Mouse (Mus musculus) embryo, embryonic 11 days (tissue): ENCODE measurements at regions not wholly inside any gene's neighbourhood (a gene's known extent, or its start where the extent isn't known, plus 50 kb on each side); places are given as distances from the start of the nearest gene placed in this dataset.
A peak's percentile ranks its signal among the peaks of the same experiment; 100 is the strongest.
"Not testable (repeated sequence)": the region's sequence is repeated elsewhere in the genome, so short reads cannot be mapped to it uniquely, and the experiment has no call there.

Experiments used
- DNase-seq: peaks from one replicate; pipeline ENCODE4 v3.0.0-alpha.2; 2015

- peak; percentile 41 for DNase-seq
These were observed 58.5 kb upstream of the Fbxl7 start for GRCm38 (mm10) chr15:26953818-26954385.

DNA sequence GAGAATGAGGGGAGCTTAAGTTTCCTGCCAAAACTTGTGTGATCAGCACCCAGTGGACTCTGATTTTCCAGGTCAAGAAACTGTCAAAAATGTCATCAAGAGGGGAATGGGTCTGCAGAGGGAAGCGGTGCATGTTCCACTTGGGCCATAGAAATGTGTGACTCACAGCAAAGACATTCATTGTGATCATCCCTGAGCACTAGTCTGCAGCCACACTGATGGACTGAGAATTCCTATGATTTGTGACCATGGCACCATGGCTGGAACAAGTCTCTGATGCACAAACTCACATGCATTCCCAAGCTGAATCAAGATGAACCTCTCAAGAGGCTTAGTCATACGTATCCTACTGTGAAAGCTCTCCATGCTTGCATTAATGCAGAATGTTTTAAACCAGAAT, 63.6 kb upstream of the Fbxl7 start:
- no peak for DNase-seq

GRCm38 (mm10) chr15:26968392-26969025, 73.1 kb upstream of the Fbxl7 start:
- DNase-seq, result peak; percentile 19

DNA sequence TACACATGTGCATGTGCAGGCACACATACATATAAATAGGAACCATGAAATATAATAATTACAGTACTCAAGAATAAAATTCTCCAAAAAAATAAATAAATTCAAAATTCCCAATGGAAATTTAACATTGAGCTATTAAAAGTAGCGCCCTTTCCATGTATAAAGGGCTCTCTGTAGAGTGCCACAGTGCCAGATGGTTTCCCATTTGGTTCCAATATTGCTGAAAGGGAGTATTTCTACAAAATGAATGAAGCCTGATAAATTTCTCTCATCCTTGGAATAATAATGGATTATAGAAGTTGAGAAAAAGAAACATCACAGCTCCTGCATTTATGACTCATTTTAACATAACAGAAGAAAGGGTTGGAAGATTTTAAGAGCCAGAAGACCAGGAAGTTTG, 75.4 kb upstream of the Fbxl7 start:
- no peak for DNase-seq

DNA sequence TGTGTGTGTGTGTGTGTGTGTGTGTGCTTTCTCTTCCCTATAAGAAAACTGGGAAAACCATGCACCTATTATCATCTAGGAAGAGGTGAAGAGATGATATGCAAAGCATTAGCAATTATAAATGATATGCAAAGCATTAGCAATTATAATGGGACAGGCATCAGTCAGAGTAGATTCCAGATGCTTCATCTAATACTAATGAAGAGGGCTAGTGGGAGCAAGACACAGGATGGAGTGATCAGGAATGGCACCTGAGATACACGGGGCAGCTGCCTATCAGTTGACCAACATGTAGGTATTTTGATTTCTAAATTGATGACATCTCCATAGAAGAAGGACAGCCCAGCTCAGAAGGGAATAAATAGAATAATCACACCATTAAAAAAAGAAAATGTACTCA, 97.7 kb upstream of the Fbxl7 start:
- DNase-seq, result no peak

DNA sequence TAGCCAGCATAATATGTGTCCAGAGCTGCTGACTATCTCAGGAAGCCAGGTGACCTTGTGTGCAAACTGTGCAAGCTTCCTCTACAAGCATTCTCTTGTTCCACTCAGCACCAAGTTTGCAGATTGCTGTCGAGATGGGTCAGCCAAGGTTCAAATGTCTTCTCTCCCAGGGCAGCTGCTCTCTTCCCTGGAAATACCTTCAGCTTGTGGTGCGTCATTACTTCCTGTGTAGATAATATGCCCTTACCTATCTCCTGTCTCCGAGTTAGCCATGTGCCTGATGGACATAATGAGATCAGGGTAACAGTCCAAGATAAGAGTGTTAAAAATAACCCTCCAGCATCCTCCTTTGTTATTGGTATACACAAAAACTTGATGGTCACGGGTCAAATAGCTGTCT, 113.7 kb upstream of the Fbxl7 start:
- DNase-seq, result no peak

DNA sequence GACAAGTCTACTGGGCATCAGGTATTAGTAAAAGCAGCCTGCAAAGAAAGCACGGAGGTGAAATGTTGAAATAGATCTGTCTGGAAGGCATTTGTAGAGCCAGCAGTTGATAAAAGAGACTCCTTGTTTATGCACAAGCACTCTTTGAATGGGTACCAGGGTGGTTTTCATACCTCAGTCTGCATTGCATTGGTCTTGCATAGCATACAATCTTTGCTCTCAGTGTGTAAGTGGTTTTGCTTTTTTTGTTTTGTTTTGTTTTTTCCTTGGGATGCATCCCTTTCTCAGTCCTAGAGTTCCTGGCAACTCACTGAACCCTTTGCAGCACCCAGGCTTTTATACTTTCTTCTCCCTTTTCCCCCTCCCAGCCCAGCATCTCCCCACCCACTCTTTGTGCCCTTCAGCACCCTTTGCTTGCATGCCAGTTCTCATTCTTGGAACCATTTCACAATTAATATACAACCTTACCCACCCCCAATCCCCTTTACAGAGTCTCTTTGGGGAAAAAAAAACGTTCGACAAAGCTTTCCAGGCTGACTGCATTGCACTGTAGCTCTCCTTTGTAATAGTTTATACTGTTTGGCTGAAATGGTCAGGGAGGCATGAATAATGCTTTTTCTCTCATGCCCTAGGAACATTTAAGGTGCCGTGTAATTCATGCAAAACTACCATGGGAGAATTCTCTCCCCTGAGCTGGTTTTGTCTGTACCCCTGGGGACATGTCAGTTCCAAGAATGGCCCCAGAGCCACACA, 118.7 kb upstream of the Fbxl7 start:
- peak; percentile 34 for DNase-seq

- DNase-seq, result no peak
These were observed 119.2 kb upstream of the Fbxl7 start for GRCm38 (mm10) chr15:27014659-27014974.

- DNase-seq, result no peak
These were observed 125.1 kb upstream of the Fbxl7 start for GRCm38 (mm10) chr15:27020471-27020870.

DNA sequence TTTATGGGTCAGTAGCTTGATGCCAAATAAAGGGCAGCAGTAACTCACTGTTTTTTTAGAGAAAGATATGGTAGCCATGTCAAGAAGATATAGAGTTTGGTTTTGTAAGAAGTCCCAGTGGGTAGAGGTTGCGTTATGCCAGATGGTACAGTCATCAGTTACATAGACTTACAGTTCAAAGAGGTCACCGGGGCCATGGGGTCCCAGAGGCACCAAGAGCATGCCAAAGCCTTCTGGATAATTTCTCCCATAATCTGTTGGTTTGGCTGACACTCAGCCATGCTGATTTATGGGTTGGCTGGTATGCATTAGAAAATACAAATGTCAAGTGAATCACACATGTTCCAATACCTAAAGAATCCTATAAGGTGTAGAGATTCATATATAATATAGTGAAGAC, 137.9 kb upstream of the Fbxl7 start:
- DNase-seq, result peak; percentile 62

DNA sequence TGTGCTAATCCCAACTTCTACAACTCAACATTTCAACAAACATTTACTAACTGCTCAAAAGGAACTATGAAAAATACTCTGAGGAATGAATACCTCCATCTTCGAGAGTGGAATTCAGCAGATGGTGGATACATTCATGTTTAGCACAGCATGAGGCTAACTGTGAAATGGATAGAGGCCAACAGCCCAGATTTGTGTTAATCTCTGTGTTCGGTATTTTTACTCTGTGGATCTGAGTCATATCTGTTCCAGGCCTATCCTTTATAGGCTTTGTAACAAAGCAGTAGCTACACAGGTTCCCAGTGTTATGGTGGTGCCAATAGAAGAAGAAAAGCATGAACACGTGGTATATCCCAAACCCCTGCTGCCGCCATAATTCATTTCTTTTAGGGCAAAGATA, 148.4 kb upstream of the Fbxl7 start:
- no peak for DNase-seq

DNA sequence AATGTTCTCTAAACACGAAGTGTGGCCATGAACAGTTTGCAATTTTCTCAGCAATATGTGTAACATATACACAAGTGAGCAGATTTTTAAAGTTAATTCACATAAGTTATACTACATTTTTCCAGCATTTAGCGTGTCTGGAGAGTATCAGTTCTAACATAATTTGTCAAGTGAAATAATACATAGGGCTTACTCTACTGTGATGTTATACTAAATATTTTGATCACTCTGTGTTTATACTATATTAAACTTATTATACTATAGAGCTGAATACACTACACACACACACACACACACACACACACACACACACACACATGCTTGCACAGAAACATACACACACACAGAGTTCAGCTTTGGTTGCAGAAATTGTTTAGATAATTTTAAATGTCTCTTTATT, 155.3 kb upstream of the Fbxl7 start:
- no peak for DNase-seq

GRCm38 (mm10) chr15:27063456-27063855, 168.1 kb upstream of the Fbxl7 start:
- DNase-seq, result no peak

GRCm38 (mm10) chr15:27063971-27064370, 168.6 kb upstream of the Fbxl7 start:
- no peak for DNase-seq

DNA sequence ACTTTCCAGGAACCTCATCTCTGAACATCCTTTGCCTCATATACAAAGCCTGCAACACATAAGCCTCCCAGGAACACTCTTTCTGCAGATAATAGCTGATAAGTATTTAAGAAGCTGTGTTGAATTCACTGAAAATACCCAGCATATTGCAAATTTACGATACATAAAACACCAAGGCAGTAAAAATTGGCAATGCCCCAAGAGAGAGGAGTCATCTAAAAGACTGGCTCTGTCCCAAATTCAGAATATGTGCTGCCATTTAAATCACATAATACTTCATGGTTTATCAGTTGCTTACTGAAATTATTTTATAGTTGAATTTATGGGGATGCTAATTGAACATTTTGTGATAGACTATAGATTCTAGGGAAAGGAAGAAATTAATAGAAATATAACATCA, 172.3 kb upstream of the Fbxl7 start:
- no peak for DNase-seq

DNA sequence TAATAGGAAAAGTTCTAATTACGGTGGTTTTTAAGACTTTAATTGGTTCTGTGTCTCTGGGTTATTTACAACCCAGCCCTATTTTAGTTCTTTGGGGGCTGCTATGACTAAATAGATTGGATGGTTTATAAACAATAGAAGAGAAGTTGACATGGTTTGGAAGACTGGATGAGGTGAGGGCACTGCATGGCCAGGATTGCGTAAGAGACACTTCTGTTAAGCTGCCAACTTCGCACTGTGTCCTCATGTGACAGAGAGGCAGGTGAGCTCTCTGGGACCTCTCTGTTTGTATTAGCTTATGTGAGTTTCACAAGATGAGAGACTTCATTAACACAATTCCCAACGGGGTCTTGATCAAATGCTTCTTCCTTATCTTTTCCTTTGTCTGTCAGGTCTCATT, 182.5 kb upstream of the Fbxl7 start:
- DNase-seq, result no peak

DNA sequence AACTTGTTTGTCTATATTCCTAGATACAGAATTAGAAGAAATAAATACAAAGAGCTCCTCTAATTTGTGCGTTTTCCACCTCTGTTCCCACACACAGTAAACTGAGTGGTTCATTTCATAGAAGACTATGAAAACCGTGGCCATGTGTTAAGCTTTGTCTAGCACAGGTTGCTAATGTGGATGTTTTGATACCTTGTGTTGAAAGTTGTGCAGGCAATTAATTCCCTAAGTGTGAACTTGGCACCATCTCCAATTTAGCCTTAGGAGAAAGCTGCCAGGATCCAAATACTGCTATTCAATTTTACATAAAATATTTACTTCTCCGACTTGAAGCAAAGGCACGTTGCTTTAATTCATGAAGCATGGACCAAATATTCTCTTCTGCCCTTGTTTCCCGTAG, 187.4 kb upstream of the Fbxl7 start:
- DNase-seq, result no peak

- no peak for DNase-seq
These were observed 188.2 kb upstream of the Fbxl7 start for GRCm38 (mm10) chr15:27083596-27083995.

DNA sequence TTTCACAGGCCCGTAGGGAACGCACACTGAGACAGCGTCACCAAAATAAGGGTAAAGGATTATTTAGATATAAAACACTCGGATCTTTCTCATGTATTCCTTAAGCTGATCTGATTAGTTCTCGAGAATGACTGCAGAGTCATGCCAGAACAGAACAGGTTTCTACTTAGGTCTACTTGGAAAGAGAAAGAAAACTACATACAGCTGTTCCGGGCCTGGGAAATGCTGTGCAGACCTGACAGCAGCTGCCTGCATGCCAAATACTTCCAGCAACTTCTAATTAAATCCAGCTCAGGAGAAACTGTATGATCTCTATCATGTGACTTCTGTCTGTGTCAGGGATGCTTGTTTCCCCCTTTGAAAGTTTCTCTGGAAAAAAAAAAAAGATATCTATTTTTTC, 193.8 kb upstream of the Fbxl7 start:
- DNase-seq, result peak; percentile 14

GRCm38 (mm10) chr15:27094102-27094501, 198.7 kb upstream of the Fbxl7 start:
- no peak for DNase-seq

GRCm38 (mm10) chr15:27095231-27095630, 199.9 kb upstream of the Fbxl7 start:
- no peak for DNase-seq

- not testable (repeated sequence) for DNase-seq
These were observed 206.2 kb upstream of the Fbxl7 start for GRCm38 (mm10) chr15:27101610-27102009.

DNA sequence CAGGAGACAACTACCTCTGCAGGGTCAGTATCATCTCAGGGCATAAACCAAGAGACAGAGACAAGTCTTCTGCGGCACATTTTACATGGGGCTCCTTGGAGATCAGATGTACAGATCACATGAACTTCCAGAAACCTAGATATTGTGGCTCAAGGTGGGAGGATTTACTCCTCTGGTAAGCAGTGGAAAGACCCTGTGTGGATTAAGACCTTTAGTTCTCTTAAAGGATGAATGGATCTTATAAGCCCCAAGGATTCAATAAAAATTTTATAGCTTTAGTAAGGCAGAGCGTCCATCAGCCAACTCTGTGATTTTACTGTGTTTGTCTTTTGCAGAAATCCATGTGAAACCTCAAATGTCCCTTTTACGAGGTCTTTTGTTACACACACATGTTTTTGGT, 213.8 kb upstream of the Fbxl7 start:
- no peak for DNase-seq

DNA sequence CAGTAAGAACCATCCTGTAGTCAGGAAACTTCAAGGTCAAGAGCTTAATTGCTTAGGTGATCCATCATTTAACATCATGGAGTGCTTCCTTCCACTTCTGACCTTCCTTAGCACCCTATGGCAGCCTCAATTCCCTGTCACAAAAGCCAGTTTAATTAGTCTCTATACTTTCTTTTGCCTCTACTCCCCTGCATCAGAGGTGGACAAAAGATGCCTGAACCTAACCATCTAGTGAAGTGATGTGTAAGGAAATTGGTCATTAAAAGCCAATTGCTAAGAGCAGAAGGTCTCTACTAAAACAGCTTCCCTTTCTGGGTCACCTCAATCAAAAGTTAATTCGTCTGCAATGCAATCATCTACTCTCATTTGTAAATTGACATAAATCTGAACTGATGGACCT, 234.3 kb upstream of the Fbxl7 start:
- DNase-seq, result no peak

- DNase-seq, result no peak
These were observed 237.4 kb upstream of the Fbxl7 start for GRCm38 (mm10) chr15:27132761-27133160.
